Mouse (Mus musculus) ES-E14 (cell line): ENCODE data around the gene Wt1. TPM values are rescaled to one million over a fixed set of nuclear protein-coding genes. Genes with fewer than 3 reads are reported as not detected.

Experiments used
- DNase-seq: peaks from one replicate; pipeline ENCODE4 v3.0.0-alpha.2; 2013; ENCODE audit warnings: low read depth, low spot score
- H3K27ac ChIP-seq: 2 replicates; pipeline ENCODE4 v1.5.1; 2012; ENCODE audit warnings: low read depth, mild to moderate bottlenecking, low read length, moderate library complexity, mixed read lengths; ENCODE audit not compliant: poor library complexity, insufficient read depth, severe bottlenecking
- H3K36me3 ChIP-seq: 2 replicates; pipeline ENCODE4 v1.6.1; 2012; ENCODE audit warnings: mild to moderate bottlenecking, low read length, moderate library complexity, mixed read lengths; ENCODE audit not compliant: control insufficient read depth, poor library complexity, insufficient read depth, severe bottlenecking
- H3K4me1 ChIP-seq, 2 experiments: fragments of 150-350 bp in 1 of 2; sonication (generic) in 1 of 2; 2 replicates each; pipeline ENCODE4 v1.6.1; 2012; ENCODE audit warnings: low read length in 2 of 2, mild to moderate bottlenecking in 1 of 2, mixed read lengths in 1 of 2; ENCODE audit not compliant: control insufficient read depth in 2 of 2, insufficient read depth in 2 of 2, poor library complexity in 1 of 2
- H3K4me3 ChIP-seq, 2 experiments: fragments of 150-350 bp in 1 of 2; sonication (generic) in 1 of 2; 2 replicates each; pipeline ENCODE4 v1.5.1; 2012; ENCODE audit warnings: low read length in 2 of 2, low read depth in 1 of 2, mild to moderate bottlenecking in 1 of 2, mixed read lengths in 1 of 2; ENCODE audit not compliant: insufficient read depth in 1 of 2, poor library complexity in 1 of 2, severe bottlenecking in 1 of 2
- H3K9ac ChIP-seq: 2 replicates; pipeline ENCODE4 v1.6.1; 2012; ENCODE audit warnings: low read depth, mild to moderate bottlenecking, low read length, mixed read lengths; ENCODE audit not compliant: poor library complexity, insufficient read depth, severe bottlenecking
- H3K9me3 ChIP-seq: fragments of 150-350 bp; sonication (generic); 2 replicates; pipeline ENCODE4 v1.6.1; 2012; ENCODE audit warnings: low read depth, mild to moderate bottlenecking, low read length; ENCODE audit not compliant: control insufficient read depth, insufficient read depth
- CHD2 ChIP-seq: IDR thresholded peaks from 2 replicates; pipeline ENCODE4 v1.6.1; 2014; ENCODE audit warnings: mild to moderate bottlenecking, low read depth, low read length, inconsistent platforms
- HCFC1 ChIP-seq: IDR thresholded peaks from 2 replicates; pipeline ENCODE4 v1.6.1; 2012; ENCODE audit warnings: low read length, inconsistent platforms, borderline replicate concordance; ENCODE audit not compliant: insufficient read depth
- MAFK ChIP-seq: IDR thresholded peaks from 2 replicates; pipeline ENCODE4 v1.6.1; 2014; ENCODE audit warnings: mild to moderate bottlenecking, low read depth, low read length, inconsistent platforms; ENCODE audit not compliant: insufficient read depth
- ZC3H11A ChIP-seq: IDR thresholded peaks from 2 replicates; pipeline ENCODE4 v1.6.1; 2012; ENCODE audit warnings: low read depth, mild to moderate bottlenecking, inconsistent platforms, low read length, borderline replicate concordance
- ZNF384 ChIP-seq: IDR thresholded peaks from 2 replicates; pipeline ENCODE4 v1.6.1; 2012; ENCODE audit warnings: low read depth, low read length, inconsistent platforms
- in situ Hi-C, 2 experiments: fragments of 600-800 bp; cut with MboI; formaldehyde crosslinking; loops; one replicate each; pipeline ENCODE4 v1.15.1; 2025; ENCODE audit warnings: low sequenced_read_pairs in 2 of 2, inconsistent platforms in 1 of 2; ENCODE audit not compliant: unreplicated experiment in 2 of 2
- total RNA-seq: library from RNA; depleted of rRNA; stranded (reverse); fragments of 300-350 nt; gene quantifications from 2 replicates; pipeline ENCODE4 v1.2.3, GENCODE M21; 2012

The Wt1 gene
- total RNA-seq, 1 experiment, result 5.2 TPM

DNA sequence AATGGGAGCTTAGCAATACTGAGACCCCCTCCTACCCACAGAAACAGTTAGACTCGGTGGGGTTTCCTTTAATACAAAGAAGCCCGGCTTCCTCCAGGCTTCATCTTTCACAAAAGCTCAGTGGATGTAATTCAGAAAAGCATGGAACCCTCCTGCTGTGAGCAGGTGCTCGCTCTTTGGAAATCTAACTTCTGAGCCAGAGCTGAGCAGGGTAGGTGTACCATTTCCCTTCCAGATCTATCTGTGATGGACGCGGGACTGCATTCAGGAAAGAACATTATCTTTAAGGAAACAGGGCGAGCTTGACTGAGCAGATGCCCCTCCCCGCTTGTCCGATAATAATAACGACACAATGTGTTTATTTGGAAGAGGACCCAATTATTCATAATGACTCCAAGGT, 12.3 kb upstream of the Wt1 start:
- DNase-seq, result no peak
- TF ChIP-seq ZC3H11A (no peak), ZNF384 (no peak), MAFK (no peak), HCFC1 (no peak), CHD2 (no peak)
- H3K9me3 ChIP-seq, result no peaks in the 10 kb centered on the region
- H3K4me1 ChIP-seq, result peaks cover 4 to 15% of the 10 kb centered on the region in 2 experiments; a peak in 3 of 4 replicates
- in situ Hi-C loops, result no loop called here
- H3K36me3 ChIP-seq, result no peaks in the 10 kb centered on the region
- H3K9ac ChIP-seq, result no peak overlapping the region
- H3K27ac ChIP-seq, result no peak overlapping the region
- H3K4me3 ChIP-seq, result no peak overlapping the region

DNA sequence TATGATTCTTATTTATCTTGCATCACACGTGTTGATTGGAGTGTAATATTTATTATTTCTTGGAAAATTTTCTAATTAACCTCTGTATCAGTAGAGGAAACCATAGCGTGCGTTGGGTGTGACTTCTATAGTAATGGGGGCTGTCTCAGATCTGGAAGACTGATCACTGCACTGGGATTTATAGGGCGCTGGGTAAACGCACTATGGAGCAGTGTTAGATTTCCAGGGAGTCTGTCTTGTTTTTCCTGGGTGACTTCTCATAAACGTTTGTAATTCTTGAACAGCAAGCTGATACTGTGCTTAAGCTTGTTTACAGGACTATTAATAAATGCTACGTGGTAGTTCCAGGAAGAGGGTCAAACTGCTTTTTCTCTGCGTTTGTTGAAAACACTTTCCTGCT, 8.7 kb upstream of the Wt1 start:
- H3K36me3 ChIP-seq, result no peaks in the 10 kb centered on the region
- peaks cover 4 to 11% of the 10 kb centered on the region in 2 experiments; a peak in 1 of 4 replicates for H3K4me1 ChIP-seq
- DNase-seq, result no peak
- no peak overlapping the region for H3K4me3 ChIP-seq
- no peaks in the 10 kb centered on the region for H3K9me3 ChIP-seq
- no peak for TF ChIP-seq HCFC1
- in situ Hi-C loops, result no loop called here
- H3K9ac ChIP-seq, result no peak overlapping the region
- no peak overlapping the region for H3K27ac ChIP-seq

DNA sequence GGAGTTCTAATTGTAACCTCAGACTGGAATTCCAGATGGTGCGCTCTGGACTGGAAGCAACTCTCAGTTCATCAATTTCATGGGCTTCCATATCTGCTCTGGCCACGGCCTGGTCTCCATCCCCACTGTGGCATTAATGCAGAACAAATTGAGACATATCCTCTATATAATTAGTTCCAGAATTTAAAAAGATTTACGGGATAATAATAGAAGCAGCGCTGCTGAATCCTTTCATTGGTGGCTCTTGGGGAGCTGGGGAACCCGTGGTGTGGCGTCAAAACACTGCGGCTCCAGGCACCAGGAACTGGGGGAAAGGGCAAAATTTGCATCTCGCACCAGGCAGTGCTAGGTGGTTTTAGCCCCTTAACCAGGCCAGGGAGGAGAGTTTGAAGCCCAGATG, 4.1 kb upstream of the Wt1 start:
- H3K27ac ChIP-seq, result no peak overlapping the region
- TF ChIP-seq MAFK, result no peak
- no peak for TF ChIP-seq ZC3H11A
- TF ChIP-seq HCFC1, result no peak
- TF ChIP-seq CHD2, result no peak
- no peak overlapping the region for H3K9ac ChIP-seq
- in situ Hi-C loops, result no loop called here
- H3K4me3 ChIP-seq, result no peak overlapping the region
- no peak for DNase-seq
- peaks cover 0 to 6% of the 10 kb centered on the region in 2 experiments; a peak in 1 of 4 replicates for H3K4me1 ChIP-seq
- H3K9me3 ChIP-seq, result no peaks in the 10 kb centered on the region
- no peaks in the 10 kb centered on the region for H3K36me3 ChIP-seq

DNA sequence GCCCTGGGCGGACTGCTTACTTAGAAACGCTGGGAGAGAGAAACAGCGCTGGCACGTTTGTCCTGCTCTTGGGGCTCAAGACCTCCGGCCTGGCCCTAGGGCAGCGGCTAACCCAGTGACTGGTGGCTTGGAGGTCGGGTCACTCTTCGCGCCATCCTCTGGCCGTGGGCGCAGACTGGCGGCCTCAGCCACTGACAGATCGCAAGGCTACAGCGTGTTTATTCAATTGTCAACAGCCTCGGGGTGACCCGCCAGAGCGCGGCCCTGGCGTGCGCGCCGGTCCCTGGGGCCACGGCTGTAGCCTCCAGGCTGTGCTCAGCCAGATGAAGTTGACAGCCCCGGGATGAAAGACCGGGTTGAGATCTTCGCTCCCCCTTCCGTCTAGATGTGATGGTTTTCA, 3.4 kb upstream of the Wt1 start:
- Histone ChIP-seq H3K9ac (peak overlapping the region; percentile 30), H3K36me3 (no peaks in the 10 kb centered on the region), H3K4me3 (peak overlapping the region in 1 of 2 experiments; percentile 62; a peak in 2 of 4 replicates), H3K9me3 (no peaks in the 10 kb centered on the region), H3K4me1 (peaks cover 0 to 6% of the 10 kb centered on the region in 2 experiments; a peak in 1 of 4 replicates), H3K27ac (no peak overlapping the region)
- TF ChIP-seq ZC3H11A (no peak), ZNF384 (no peak), CHD2 (no peak), MAFK (no peak), HCFC1 (no peak)
- in situ Hi-C loops, result no loop called here
- DNase-seq, result no peak

DNA sequence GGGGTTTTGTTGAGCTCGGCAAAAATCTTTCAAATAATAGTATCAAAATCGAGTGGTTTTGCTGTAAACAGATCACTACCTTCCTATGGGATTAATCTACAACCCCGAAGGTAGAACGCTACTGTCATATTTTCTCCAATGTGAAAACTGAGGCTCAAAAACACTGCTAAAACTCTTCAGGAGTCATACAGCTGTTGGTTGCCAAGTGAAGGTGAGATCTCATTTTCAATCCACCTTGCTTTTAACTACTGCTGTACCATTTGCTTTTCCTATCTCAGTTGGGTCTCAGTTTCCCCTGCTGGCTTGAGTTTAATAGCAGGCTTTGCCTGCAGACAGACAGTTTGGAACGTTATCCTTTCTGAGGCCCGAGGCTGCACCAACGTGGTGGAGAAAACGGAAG, 2.9 kb upstream of the Wt1 start:
- Histone ChIP-seq H3K9ac (no peak overlapping the region), H3K4me1 (peaks cover 0 to 6% of the 10 kb centered on the region in 2 experiments; a peak in 1 of 4 replicates), H3K36me3 (no peaks in the 10 kb centered on the region), H3K4me3 (no peak overlapping the region), H3K9me3 (no peaks in the 10 kb centered on the region), H3K27ac (no peak overlapping the region)
- no peak for DNase-seq
- in situ Hi-C loops, result no loop called here
- TF ChIP-seq ZC3H11A, result no peak
- no peak for TF ChIP-seq MAFK
- no peak for TF ChIP-seq ZNF384
- TF ChIP-seq CHD2, result no peak
- no peak for TF ChIP-seq HCFC1
